Comparison of ENCODE assay signal across 9 mouse cellular contexts in the genomic region with DNA sequence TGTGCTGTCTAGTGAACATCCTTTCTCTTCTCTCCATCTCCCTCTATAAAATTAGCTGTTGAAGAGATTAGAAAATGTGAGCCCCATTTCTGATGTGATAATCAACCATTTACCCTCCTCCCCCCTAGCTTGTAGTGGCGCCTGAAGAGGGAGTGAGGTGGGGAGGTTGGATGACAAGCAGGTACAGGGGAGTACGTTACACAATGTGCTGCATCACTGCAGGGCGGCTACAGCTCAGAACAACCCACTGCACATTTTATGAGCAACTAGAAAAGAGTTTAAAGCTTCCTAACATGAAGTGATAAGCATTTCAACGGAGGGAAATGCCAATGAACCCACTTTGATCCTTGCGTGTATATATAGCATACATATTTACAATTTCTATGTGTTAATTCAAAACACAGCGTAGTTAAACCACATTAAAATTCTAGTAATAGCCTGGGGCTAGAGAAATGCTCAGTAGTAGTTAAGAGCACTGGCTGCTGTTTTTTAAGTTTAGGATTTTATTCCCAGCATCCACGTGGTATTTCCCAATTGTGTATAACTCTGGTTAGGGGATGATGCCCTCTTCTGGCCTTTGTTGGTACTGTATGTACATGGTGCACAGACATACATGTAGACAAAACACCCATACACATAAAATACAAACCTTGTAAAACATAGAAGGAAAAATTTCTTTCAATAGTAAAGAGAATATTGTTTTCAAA. TPM values are rescaled to one million over a fixed set of nuclear protein-coding genes. Genes with fewer than 3 reads are reported as not detected.
A peak's percentile ranks its signal among the peaks of the same experiment; 100 is the strongest.
DNase-seq lines count a peak whose midpoint lies in the region; ATAC-seq and TF ChIP-seq lines count a peak whose summit lies in the region.
"Had no signal": no experiment of that assay in that cellular context is flagged by ENCODE, and none has a peak within 500 bp of the region (broad histone marks: within the 10 kb centered on the region; RNA-seq: fewer than 3 reads in every experiment).

No protein-coding gene starts in this region.

- H3ac ChIP-seq in myocyte (ENCODE audit: control insufficient read depth, insufficient read length): no peak overlapping the region

- H3K4me2 ChIP-seq in intestine, embryonic 14.5 days (ENCODE audit: low read length): no peak overlapping the region
- no peak overlapping the region for H3K4me2 ChIP-seq in intestine, embryonic 15.5 days (replicated peaks)
- H3K4me2 ChIP-seq in myocyte (ENCODE audit: low read depth): no peak overlapping the region
- H3K4me2 ChIP-seq: embryonic facial prominence, embryonic 13.5 days had no signal

- no peak for ATAC-seq in intestine, embryonic 14.5 days (replicated peaks; ENCODE audit: low FRiP score, low TSS enrichment, low read depth)
- no peak for ATAC-seq in intestine, embryonic 15.5 days
- ATAC-seq in G1E (ENCODE audit: extremely low read depth, insufficient number of reproducible peaks, low FRiP score, poor library complexity, severe bottlenecking): no peak

- TF ChIP-seq CTCF in G1E (IDR thresholded peaks at IDR 0.05; ENCODE audit: low read depth, low read length): peak; percentile 38; the same call in 1 of the 2 replicates

- no peak for TF ChIP-seq POLR2A in myocyte (IDR thresholded peaks at IDR 0.05; ENCODE audit: insufficient read length, low read depth)

- no peaks in the 10 kb centered on the region for H3K36me3 ChIP-seq in intestine, embryonic 14.5 days (ENCODE audit: control insufficient read depth, insufficient read depth, low read length)
- H3K36me3 ChIP-seq in intestine, embryonic 15.5 days: no peaks in the 10 kb centered on the region
- peaks cover 3% of the 10 kb centered on the region for H3K36me3 ChIP-seq in G1E (replicated peaks)
- H3K36me3 ChIP-seq in myocyte (ENCODE audit: control insufficient read depth, insufficient read depth): no peaks in the 10 kb centered on the region
- H3K36me3 ChIP-seq: embryonic facial prominence, embryonic 13.5 days had no signal

- H3K9me3 ChIP-seq in intestine, embryonic 14.5 days (ENCODE audit: control insufficient read depth, low read length): no peaks in the 10 kb centered on the region
- no peaks in the 10 kb centered on the region for H3K9me3 ChIP-seq in intestine, embryonic 15.5 days
- H3K9me3 ChIP-seq in G1E (replicated peaks): 0 out of 2 replicates have a peak, but pooled peaks cover 3% of the 10 kb centered on the region

- H3K79me2 ChIP-seq in myocyte (ENCODE audit: control insufficient read depth, insufficient read depth): no peaks in the 10 kb centered on the region

- no peak overlapping the region for H3K9ac ChIP-seq in intestine, embryonic 14.5 days (ENCODE audit: low read length)
- no peak overlapping the region for H3K9ac ChIP-seq in intestine, embryonic 15.5 days
- H3K9ac ChIP-seq: embryonic facial prominence, embryonic 13.5 days had no signal

- no peak overlapping the region for H3K27ac ChIP-seq in intestine, embryonic 14.5 days (ENCODE audit: low read depth)
- no peak overlapping the region for H3K27ac ChIP-seq in intestine, embryonic 15.5 days
- H3K27ac ChIP-seq: embryonic facial prominence, embryonic 13.5 days had no signal

- intact Hi-C loops in heart, postnatal 36 days (cut with DNase I): loop anchor here (1.0 to 5.0 kb wide), 3 partner anchors 291 to 601 kb away; no protein-coding TSS in a partner anchor
- intact Hi-C loops in left cerebral cortex, postnatal 10 days (cut with DNase I): loop anchor here (2.0 to 10.0 kb wide), 3 partner anchors 293 to 603 kb away; partner anchors contain the start of gene Nck2

- H3K4me1 ChIP-seq in intestine, embryonic 14.5 days (replicated peaks; ENCODE audit: control insufficient read depth, insufficient read depth, low read length): no peaks in the 10 kb centered on the region
- H3K4me1 ChIP-seq in intestine, embryonic 15.5 days (replicated peaks): no peaks in the 10 kb centered on the region
- H3K4me1 ChIP-seq in G1E (ENCODE audit: insufficient read depth, low read depth, low read length): no peaks in the 10 kb centered on the region

- H3K27me3 ChIP-seq in intestine, embryonic 14.5 days (replicated peaks; ENCODE audit: control insufficient read depth, insufficient read depth, low read length): no peaks in the 10 kb centered on the region
- H3K27me3 ChIP-seq in intestine, embryonic 15.5 days (replicated peaks): no peaks in the 10 kb centered on the region
- H3K27me3 ChIP-seq in G1E (ENCODE audit: insufficient read depth, low read length) (peaks cover 2% of the 10 kb centered on the region; the same call in 1 of the 2 replicates), myocyte (ENCODE audit: control insufficient read depth, insufficient read depth, insufficient read length) (no peaks in the 10 kb centered on the region)
- H3K27me3 ChIP-seq: embryonic facial prominence, embryonic 13.5 days had no signal

- H3K4me3 ChIP-seq in intestine, embryonic 14.5 days (ENCODE audit: low read depth, low read length): no peak overlapping the region
- no peak overlapping the region for H3K4me3 ChIP-seq in intestine, embryonic 15.5 days (replicated peaks)
- no peak overlapping the region for H3K4me3 ChIP-seq in G1E (ENCODE audit: low read depth, low read length)
- no peak overlapping the region for H3K4me3 ChIP-seq in myocyte
- H3K4me3 ChIP-seq: embryonic facial prominence, embryonic 13.5 days had no signal

- DNase-seq in intestine, embryonic 14.5 days (ENCODE audit: low spot score): peak; percentile 69
- no peak for DNase-seq in G1E (ENCODE audit: low spot score)
- peak; percentile 84 to 91 for DNase-seq in cerebellum, postnatal 10 days
- DNase-seq in heart, postnatal 36 days: peak; percentile 39 to 54
- DNase-seq in left cerebral cortex, postnatal 10 days (ENCODE audit: extremely low spot score in 1 of 2, low spot score in 2 of 2): peak; percentile 69 to 70
- no peak for DNase-seq in spleen, postnatal 36 days (ENCODE audit: low spot score in 2 of 2)

- WGBS in intestine, embryonic 14.5 days: 75% methylated on average over 7 of the region's 7 CpGs
- 73% methylated on average over 7 of the region's 7 CpGs for WGBS in intestine, embryonic 15.5 days

TF ChIP-seq in myocyte, 11 proteins besides CTCF, POLR2A, EP300 and RAD21:
- TF ChIP-seq USF1 (IDR thresholded peaks at IDR 0.05; ENCODE audit: low read depth) (no peak), REST (IDR thresholded peaks at IDR 0.05; ENCODE audit: insufficient read depth, insufficient read length) (no peak), CEBPB (IDR thresholded peaks at IDR 0.05; ENCODE audit: insufficient read depth, poor library complexity, severe bottlenecking) (peak; percentile 17; the same call in 1 of the 2 replicates), MAX (IDR thresholded peaks at IDR 0.05; ENCODE audit: low read depth) (no peak)
TF ChIP-seq in myocyte: peak in this region for 1.

RNA-seq across cellular contexts. Expression of gene 1500015O10Rik, which starts 7.6 kb away (rescaled TPM):
- polyA plus RNA-seq in intestine, embryonic 14.5 days (2014; fragmentation: Nextera tagmentation; extraction: Ambion mirVana): 3.0 and 3.1 TPM in 2 replicates
- 3.5 and 4.4 TPM in 2 replicates for polyA plus RNA-seq in intestine, embryonic 15.5 days (2015; fragmentation: Nextera tagmentation; extraction: Ambion mirVana)
- total RNA-seq in G1E (2014; fragmentation: Nextera tagmentation): not detected in 2 replicates
- 0.16 TPM in 1 of 2 replicates, not detected in the other for total RNA-seq in G1E (2017)
- not detected in 2 replicates for polyA plus RNA-seq in G1E (2012)
- total RNA-seq in heart, postnatal 36 days (2021): 1 to 10 TPM; 2.5 to 3.2 TPM
- total RNA-seq in left cerebral cortex, postnatal 10 days (2021): 1 to 10 TPM; 1.9 to 2.1 TPM
- polyA plus RNA-seq in myocyte (2012; fragmentation: generic; extraction: Trizol): 7.2 TPM

Comparison
In these comparisons a context has a peak if more than half of its experiments do, and no peak if none do; other contexts are left out.
1. DNase-seq: peak in intestine, embryonic 14.5 days (single experiment), cerebellum, postnatal 10 days (2 of 2), heart, postnatal 36 days (2 of 2) and left cerebral cortex, postnatal 10 days (2 of 2); none in G1E (single experiment) and spleen, postnatal 36 days (0 of 2).